In the genomic region with DNA sequence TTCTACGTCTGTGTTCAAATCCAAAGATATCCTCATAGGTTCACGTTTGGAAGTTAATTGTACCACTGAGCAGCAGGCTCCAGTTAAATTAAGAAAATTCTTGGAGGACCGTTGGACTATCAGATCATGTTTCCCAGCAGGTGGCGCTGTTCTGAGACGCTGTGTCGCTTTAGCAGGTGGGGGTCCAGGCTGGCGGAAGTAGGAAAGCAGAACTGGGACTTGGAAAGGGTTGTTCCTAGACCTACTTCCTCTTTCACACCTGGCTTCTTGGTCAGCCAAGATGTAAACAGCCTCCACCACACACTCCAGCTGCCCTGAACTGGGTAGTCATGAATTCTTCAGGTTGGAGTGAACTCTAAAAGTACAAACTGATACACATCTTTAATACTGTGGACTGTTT, we compare ENCODE assay signal across 10 mouse cellular contexts.
DNase-seq lines count a peak whose midpoint lies in the region; ATAC-seq and TF ChIP-seq lines count a peak whose summit lies in the region.
"Had no signal": no experiment of that assay in that cellular context is flagged by ENCODE, and none has a peak within 500 bp of the region (broad histone marks: within the 10 kb centered on the region; RNA-seq: fewer than 3 reads in every experiment).

No protein-coding gene starts in this region.

- H3K4me1 ChIP-seq in intestine, postnatal 0 days (replicated peaks; ENCODE audit: control insufficient read depth, insufficient read depth, low read length), result no peaks in the 10 kb centered on the region
- H3K4me1 ChIP-seq in intestine, embryonic 15.5 days (replicated peaks), result no peaks in the 10 kb centered on the region
- no peaks in the 10 kb centered on the region for H3K4me1 ChIP-seq in E14TG2a.4 (replicated peaks; ENCODE audit: low read depth, low read length)
- no peaks in the 10 kb centered on the region for H3K4me1 ChIP-seq in hindbrain, embryonic 12.5 days
- H3K4me1 ChIP-seq: lung, embryonic 15.5 days had no signal

- H3K36me3 ChIP-seq in intestine, postnatal 0 days (ENCODE audit: control insufficient read depth, insufficient read depth), result no peaks in the 10 kb centered on the region
- H3K36me3 ChIP-seq in intestine, embryonic 15.5 days, result no peaks in the 10 kb centered on the region
- H3K36me3 ChIP-seq in E14TG2a.4 (ENCODE audit: insufficient read depth, low read length), result no peaks in the 10 kb centered on the region
- H3K36me3 ChIP-seq in hindbrain, embryonic 12.5 days, result no peaks in the 10 kb centered on the region
- H3K36me3 ChIP-seq: lung, embryonic 15.5 days had no signal

- no peak for TF ChIP-seq POLR2A in brain, embryonic 14.5 days (IDR thresholded peaks at IDR 0.05; ENCODE audit: borderline replicate concordance, extremely low read depth, insufficient read depth, insufficient read length, poor library complexity, severe bottlenecking)

- no peaks in the 10 kb centered on the region for H3K9me3 ChIP-seq in intestine, postnatal 0 days (ENCODE audit: control insufficient read depth)
- no peaks in the 10 kb centered on the region for H3K9me3 ChIP-seq in intestine, embryonic 15.5 days
- H3K9me3 ChIP-seq in E14TG2a.4 (ENCODE audit: low read length), result 0 out of 2 replicates have a peak, but pooled peaks cover 3% of the 10 kb centered on the region
- H3K9me3 ChIP-seq in hindbrain, embryonic 12.5 days (replicated peaks), result no peaks in the 10 kb centered on the region
- H3K9me3 ChIP-seq: lung, embryonic 15.5 days had no signal

- 54% methylated on average over 7 of the region's 7 CpGs for WGBS in intestine, postnatal 0 days
- 51% methylated on average over 7 of the region's 7 CpGs for WGBS in intestine, embryonic 15.5 days
- 53% methylated on average over 7 of the region's 7 CpGs for WGBS in hindbrain, embryonic 12.5 days

- peak; percentile 17 for DNase-seq in brain, embryonic 14.5 days (ENCODE audit: low read depth)
- peak; percentile 28 to 39 for DNase-seq in lung, postnatal 4 days
- peak; percentile 67 for DNase-seq in thymus, postnatal 25 days
- DNase-seq in layer of hippocampus, postnatal 25 days (ENCODE audit: extremely low spot score in 1 of 2, low spot score in 1 of 2), result no peak

- no peak overlapping the region for H3K4me3 ChIP-seq in intestine, postnatal 0 days (ENCODE audit: low read depth, low read length)
- no peak overlapping the region for H3K4me3 ChIP-seq in intestine, embryonic 15.5 days (replicated peaks)
- H3K4me3 ChIP-seq in E14TG2a.4 (replicated peaks; ENCODE audit: low read length), result no peak overlapping the region
- H3K4me3 ChIP-seq in hindbrain, embryonic 12.5 days, result no peak overlapping the region
- H3K4me3 ChIP-seq: erythroblast, embryonic 14.5 days; lung, embryonic 15.5 days had no signal

- H3K27ac ChIP-seq in intestine, postnatal 0 days (ENCODE audit: low read depth, low read length), result no peak overlapping the region
- no peak overlapping the region for H3K27ac ChIP-seq in intestine, embryonic 15.5 days
- no peak overlapping the region for H3K27ac ChIP-seq in hindbrain, embryonic 12.5 days
- H3K27ac ChIP-seq: lung, embryonic 15.5 days had no signal

- H3K27me3 ChIP-seq in intestine, postnatal 0 days (replicated peaks; ENCODE audit: control insufficient read depth, insufficient read depth, low read length), result no peaks in the 10 kb centered on the region
- no peaks in the 10 kb centered on the region for H3K27me3 ChIP-seq in intestine, embryonic 15.5 days (replicated peaks)
- no peaks in the 10 kb centered on the region for H3K27me3 ChIP-seq in E14TG2a.4 (ENCODE audit: insufficient read depth, low read length)
- H3K27me3 ChIP-seq in hindbrain, embryonic 12.5 days, result no peaks in the 10 kb centered on the region
- H3K27me3 ChIP-seq: lung, embryonic 15.5 days had no signal

- TF ChIP-seq CTCF in intestine, postnatal 0 days (IDR thresholded peaks at IDR 0.05; ENCODE audit: low read depth), result peak; percentile 62
- TF ChIP-seq CTCF in E14TG2a.4 (conservative IDR thresholded peaks at IDR 0.05; ENCODE audit: low read length), result peak; percentile 63
- peak; percentile 40; the same call in 1 of the 2 replicates for TF ChIP-seq CTCF in brain, embryonic 14.5 days (IDR thresholded peaks at IDR 0.05; ENCODE audit: borderline replicate concordance, extremely low read depth, insufficient read depth, insufficient read length)

- no peak for ATAC-seq in intestine, postnatal 0 days
- no peak for ATAC-seq in intestine, embryonic 15.5 days
- ATAC-seq in hindbrain, embryonic 12.5 days (ENCODE audit: low FRiP score), result no peak

- H3K4me2 ChIP-seq in intestine, postnatal 0 days (replicated peaks; ENCODE audit: low read depth), result no peak overlapping the region
- H3K4me2 ChIP-seq in intestine, embryonic 15.5 days (replicated peaks), result no peak overlapping the region
- no peak overlapping the region for H3K4me2 ChIP-seq in hindbrain, embryonic 12.5 days (replicated peaks)
- H3K4me2 ChIP-seq: lung, embryonic 15.5 days had no signal

- H3K9ac ChIP-seq in intestine, postnatal 0 days (ENCODE audit: low read depth, low read length), result no peak overlapping the region
- no peak overlapping the region for H3K9ac ChIP-seq in intestine, embryonic 15.5 days
- no peak overlapping the region for H3K9ac ChIP-seq in hindbrain, embryonic 12.5 days
- H3K9ac ChIP-seq: lung, embryonic 15.5 days had no signal

Comparison
In these comparisons a context has a peak if more than half of its experiments do, and no peak if none do; other contexts are left out.
1. DNase-seq: peak in brain, embryonic 14.5 days (single experiment), lung, postnatal 4 days (2 of 2) and thymus, postnatal 25 days (single experiment); none in layer of hippocampus, postnatal 25 days (0 of 2).
2. Peak in every context shown above with its lines, with median percentiles within 50 percentile points of each other: CTCF ChIP-seq.